Mouse (Mus musculus): ENCODE results near the gene Lmf1. TPM values are rescaled to one million over a fixed set of nuclear protein-coding genes. Genes with fewer than 3 reads are reported as not detected.

The Lmf1 gene
- 26.8 to 32.9 TPM (median 31.5 TPM) in 4 replicates for total RNA-seq (2023)

DNA sequence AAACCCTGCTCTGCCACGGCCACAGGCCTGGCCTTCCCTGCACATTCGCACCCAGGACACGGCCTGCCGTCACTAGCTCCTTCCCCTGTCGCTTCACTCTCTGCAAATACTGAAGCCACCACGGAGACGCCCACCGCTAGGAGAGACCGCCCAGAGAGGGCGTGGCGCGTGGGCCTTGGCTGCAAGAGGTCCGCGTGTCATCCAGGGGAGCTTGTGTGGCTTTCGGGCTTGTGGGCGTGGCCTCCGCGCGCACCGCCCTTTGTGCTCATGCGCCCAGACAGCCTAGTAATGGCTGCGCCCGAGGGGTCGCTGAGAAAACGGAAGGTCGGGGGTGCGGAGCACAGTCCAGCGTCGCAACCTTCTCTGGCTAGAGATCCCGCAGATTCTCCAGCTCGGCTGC lies at the start of gene Lmf1:
Gene Lmf1, plus strand, starts transcription at position 166 of the 400 bp plus-strand sequence.

DNA sequence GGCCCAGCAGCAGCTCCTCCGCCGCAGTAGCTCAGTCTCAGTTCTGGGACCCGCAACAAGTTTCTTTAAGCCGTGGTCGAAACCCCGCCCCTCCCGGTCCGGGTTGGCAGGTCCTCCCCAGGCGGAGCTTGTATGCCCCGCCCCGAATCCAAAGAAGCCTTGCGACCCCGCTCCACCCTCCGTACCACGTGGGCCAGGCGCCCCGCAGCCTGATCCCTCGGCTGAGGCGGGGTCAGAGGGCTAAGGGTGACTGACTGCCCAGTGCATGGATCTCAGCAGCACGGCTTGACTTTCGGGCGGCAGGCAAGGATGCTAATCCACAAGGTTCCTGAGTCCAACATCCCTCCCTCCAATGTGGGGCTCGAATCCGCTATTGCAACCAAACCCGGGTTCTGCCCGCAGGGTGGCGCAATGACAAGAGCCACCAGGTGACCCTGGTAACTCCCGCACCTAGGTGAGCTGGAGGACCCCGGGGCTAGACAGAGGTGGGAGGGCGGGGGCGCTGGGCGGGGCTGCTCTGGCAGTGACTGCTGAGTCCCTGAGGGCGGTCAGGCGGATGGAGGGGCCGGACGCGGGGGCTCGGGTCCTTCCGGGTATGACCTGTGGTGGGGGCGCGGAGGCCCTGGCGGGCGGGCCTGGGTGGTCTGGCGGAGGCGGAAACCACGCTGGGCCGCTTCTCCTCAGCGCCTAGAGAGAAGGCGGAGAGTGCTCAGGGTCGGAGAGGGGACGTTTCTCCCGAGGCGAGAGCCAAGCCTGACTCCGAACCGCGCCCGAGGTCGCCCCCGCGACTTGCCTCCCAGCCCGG lies 8.0 kb upstream of the Lmf1 start, which contains the start of gene Sox8:
Gene Sox8, minus strand, starts transcription at position 39 of the 805 bp plus-strand sequence.

Other genes starting within 250 kb of the Lmf1 start
- gene Tpsab1, start 233.5 kb upstream of the Lmf1 start, total RNA-seq (2023), result not detected in 4 replicates
- gene Tpsb2, start 212.8 kb upstream of the Lmf1 start, total RNA-seq (2023), result not detected in 4 replicates
- gene Tpsg1, start 209.8 kb upstream of the Lmf1 start, total RNA-seq (2023), result not detected in 4 replicates
- 5.0 to 7.9 TPM (median 6.0 TPM) in 4 replicates for gene Cacna1h, start 145.3 kb upstream of the Lmf1 start, total RNA-seq (2023)
- not detected in 4 replicates for gene Tekt4, start 124.5 kb upstream of the Lmf1 start, total RNA-seq (2023)
- not detected in 4 replicates for gene Sstr5, start 81.8 kb upstream of the Lmf1 start, total RNA-seq (2023)
- 0.26 to 0.41 TPM in 2 of 4 replicates, not detected in the others for gene Sox8, start 8.4 kb upstream of the Lmf1 start, total RNA-seq (2023)
- gene Gng13, start 138.1 kb downstream of the Lmf1 start, total RNA-seq (2023), result not detected in 4 replicates
- 7.5 to 10.0 TPM (median 8.2 TPM) in 4 replicates for gene Chtf18, start 148.3 kb downstream of the Lmf1 start, total RNA-seq (2023)
- gene Rpusd1, start 148.6 kb downstream of the Lmf1 start, total RNA-seq (2023), result 5.7 to 7.8 TPM (median 6.6 TPM) in 4 replicates
- 0.21 to 0.22 TPM in 2 of 4 replicates, not detected in the others for gene Mslnl, start 157.0 kb downstream of the Lmf1 start, total RNA-seq (2023)
- 0.83 TPM in 1 of 4 replicates, not detected in the others for gene Msln, start 175.3 kb downstream of the Lmf1 start, total RNA-seq (2023)
- gene Narfl, start 194.7 kb downstream of the Lmf1 start, total RNA-seq (2023), result 33.4 to 44.4 TPM (median 34.9 TPM) in 4 replicates
- gene Haghl, start 206.6 kb downstream of the Lmf1 start, total RNA-seq (2023), result 19.7 to 25.0 TPM (median 23.7 TPM) in 4 replicates
- not detected in 4 replicates for gene Ccdc78, start 207.5 kb downstream of the Lmf1 start, total RNA-seq (2023)
- gene Fam173a, start 213.8 kb downstream of the Lmf1 start, total RNA-seq (2023), result 41.7 to 46.0 TPM (median 43.2 TPM) in 4 replicates
- gene AC134908.4, start 216.6 kb downstream of the Lmf1 start, total RNA-seq (2023), result 2.5 TPM in 1 of 4 replicates, not detected in the others
- gene Metrn, start 218.1 kb downstream of the Lmf1 start, total RNA-seq (2023), result 10.5 to 16.8 TPM (median 13.6 TPM) in 4 replicates
- gene Fbxl16, start 230.0 kb downstream of the Lmf1 start, total RNA-seq (2023), result not detected in 4 replicates
- 18.0 to 20.7 TPM (median 18.5 TPM) in 4 replicates for gene Wdr24, start 244.5 kb downstream of the Lmf1 start, total RNA-seq (2023)
- gene Jmjd8, start 249.8 kb downstream of the Lmf1 start, total RNA-seq (2023), result 23.7 to 30.8 TPM (median 26.6 TPM) in 4 replicates

Data from B cell, adult 62 days (primary cell).